Mouse (Mus musculus) embryonic facial prominence, embryonic 11.5 days (tissue): ENCODE measurements at regions not wholly inside any gene's neighbourhood (a gene's known extent, or its start where the extent isn't known, plus 50 kb on each side); places are given as distances from the start of the nearest gene placed in this dataset.

Experiments
- ATAC-seq: fragments of 200-750 bp; cut with Nextera tagmentation; replicated peaks from 2 replicates; pipeline ENCODE4 v1.8.0; 2017; ENCODE audit warnings: low read depth; ENCODE audit not compliant: insufficient number of reproducible peaks, low FRiP score, low TSS enrichment
- DNase-seq: peaks from one replicate; pipeline ENCODE4 v3.0.0-alpha.2; 2015; ENCODE audit warnings: low spot score
- H3K27ac ChIP-seq: fragments of 300-500 bp; sonication (generic); replicated peaks from 2 replicates; pipeline ENCODE4 v1.5.1; 2014; ENCODE audit warnings: mild to moderate bottlenecking, low read depth, low read length, control low read depth
- H3K27me3 ChIP-seq: fragments of 300-500 bp; sonication (generic); 2 replicates; pipeline ENCODE4 v1.6.1; 2014; ENCODE audit warnings: mild to moderate bottlenecking, low read length, moderate library complexity, mixed read lengths; ENCODE audit not compliant: control insufficient read depth, insufficient read depth
- H3K36me3 ChIP-seq: fragments of 300-500 bp; sonication (generic); replicated peaks from 2 replicates; pipeline ENCODE4 v1.6.1; 2014; ENCODE audit warnings: low read depth, mild to moderate bottlenecking, low read length, moderate library complexity, mixed read lengths; ENCODE audit not compliant: control insufficient read depth, insufficient read depth
- H3K4me1 ChIP-seq: fragments of 300-500 bp; sonication (generic); 2 replicates; pipeline ENCODE4 v1.6.1; 2014; ENCODE audit warnings: low read length, mixed read lengths; ENCODE audit not compliant: control insufficient read depth, insufficient read depth
- H3K4me2 ChIP-seq: fragments of 300-500 bp; sonication (generic); 2 replicates; pipeline ENCODE4 v1.6.1; 2014; ENCODE audit warnings: low read depth, mild to moderate bottlenecking, control low read depth, low read length, moderate library complexity
- H3K4me3 ChIP-seq: fragments of 300-500 bp; sonication (generic); 2 replicates; pipeline ENCODE4 v1.5.1; 2014; ENCODE audit warnings: low read depth, low read length, control low read depth
- H3K9ac ChIP-seq: fragments of 300-500 bp; sonication (generic); replicated peaks from 2 replicates; pipeline ENCODE4 v1.6.1; 2014; ENCODE audit warnings: mild to moderate bottlenecking, control low read depth, low read length
- H3K9me3 ChIP-seq: fragments of 300-500 bp; sonication (generic); replicated peaks from 2 replicates; pipeline ENCODE4 v1.6.1; 2016; ENCODE audit warnings: mild to moderate bottlenecking, low read length, inconsistent platforms, mixed read lengths; ENCODE audit not compliant: control insufficient read depth
- WGBS: fragments of 180-500 bp; shearing (Covaris S2); extraction: QIAGEN DNeasy Blood & Tissue Kit; methylation state at CpG from one replicate; pipeline ENCODE4 v1.1.7; 2014; 5-methylcytosine and 5-hydroxymethylcytosine counted together

DNA sequence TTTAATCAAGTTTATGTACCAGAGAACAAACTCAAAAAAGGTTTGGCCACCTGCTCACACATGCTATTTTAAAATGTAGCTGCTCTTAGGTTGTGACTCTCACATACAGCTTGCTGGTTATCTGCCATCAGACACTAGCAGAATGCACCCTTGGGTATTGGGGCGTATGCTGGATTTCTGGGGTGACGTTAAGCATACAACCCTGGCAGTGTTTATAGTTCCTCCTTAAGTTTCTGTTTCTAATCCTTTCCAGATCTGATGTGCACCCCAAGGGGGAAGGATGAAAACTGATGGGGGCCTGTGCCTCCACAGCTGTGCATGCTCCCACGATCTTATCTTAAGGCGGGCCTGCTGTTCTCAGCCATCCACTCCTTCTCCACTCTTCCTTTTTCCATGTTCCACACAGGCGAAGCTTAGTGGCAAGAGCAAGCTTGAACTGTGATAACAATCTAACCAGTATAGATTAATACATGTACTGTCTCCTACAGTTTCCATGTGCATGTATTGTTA is 164.8 kb upstream of the 4930583I09Rik start:
- Histone ChIP-seq H3K36me3 (no peaks in the 10 kb centered on the region), H3K9ac (no peak overlapping the region), H3K4me1 (no peaks in the 10 kb centered on the region), H3K9me3 (no peaks in the 10 kb centered on the region), H3K27me3 (no peaks in the 10 kb centered on the region), H3K27ac (no peak overlapping the region), H3K4me2 (no peak overlapping the region), H3K4me3 (no peak overlapping the region)
- WGBS: 65% methylated on average over 5 of the region's 5 CpGs
- no peak for ATAC-seq
- DNase-seq: no peak

DNA sequence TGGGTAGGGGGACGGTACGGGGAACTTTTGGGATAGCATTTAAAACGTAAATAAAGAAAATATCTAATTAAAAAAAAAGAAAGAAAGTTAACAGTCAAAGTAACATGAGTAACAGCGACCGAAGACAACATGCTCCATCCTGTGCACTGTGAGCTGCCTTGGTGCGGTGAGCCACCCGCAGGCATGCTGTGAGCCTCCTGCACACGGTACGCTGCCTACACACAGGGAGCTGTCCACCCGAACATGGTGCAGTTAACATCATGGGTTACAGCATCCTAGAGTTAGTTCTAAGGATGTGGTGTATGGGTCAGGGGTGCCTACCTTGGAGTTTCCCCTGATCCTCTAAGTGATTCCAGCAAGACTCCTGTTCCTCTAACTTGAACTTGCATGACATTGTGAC is 158.6 kb upstream of the 4930583I09Rik start:
- H3K27ac ChIP-seq: no peak overlapping the region
- WGBS: 90% methylated on average over 10 of the region's 10 CpGs
- no peaks in the 10 kb centered on the region for H3K27me3 ChIP-seq
- H3K4me3 ChIP-seq: no peak overlapping the region
- no peak for ATAC-seq
- no peaks in the 10 kb centered on the region for H3K36me3 ChIP-seq
- H3K4me1 ChIP-seq: no peaks in the 10 kb centered on the region
- no peak overlapping the region for H3K4me2 ChIP-seq
- H3K9ac ChIP-seq: no peak overlapping the region
- no peak for DNase-seq
- no peaks in the 10 kb centered on the region for H3K9me3 ChIP-seq

DNA sequence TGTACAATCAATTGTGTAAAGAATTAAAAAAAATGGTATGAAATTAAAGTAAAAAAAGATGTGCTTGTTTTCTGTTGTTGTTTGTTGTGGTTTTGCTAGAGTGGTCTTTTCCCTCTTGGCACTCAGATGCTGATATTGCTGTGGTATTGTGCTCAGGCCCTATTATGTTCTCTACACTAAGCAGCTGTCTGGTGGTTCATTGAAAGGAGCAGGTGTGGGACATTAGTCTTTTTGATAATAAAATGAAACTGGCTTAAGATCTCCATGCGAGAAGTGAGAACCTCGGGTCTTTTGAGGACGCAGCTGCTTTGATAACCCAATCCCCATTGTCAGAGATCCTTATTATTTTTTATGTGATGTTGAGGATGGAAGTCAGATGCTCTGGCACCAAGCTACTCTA is 155.4 kb upstream of the 4930583I09Rik start:
- Histone ChIP-seq H3K36me3 (no peaks in the 10 kb centered on the region), H3K4me2 (no peak overlapping the region), H3K9me3 (no peaks in the 10 kb centered on the region), H3K4me3 (no peak overlapping the region), H3K27ac (no peak overlapping the region), H3K27me3 (no peaks in the 10 kb centered on the region), H3K4me1 (no peaks in the 10 kb centered on the region), H3K9ac (no peak overlapping the region)
- ATAC-seq (no peak), DNase-seq (no peak)
- WGBS: 82% methylated on average over 3 of the region's 3 CpGs

DNA sequence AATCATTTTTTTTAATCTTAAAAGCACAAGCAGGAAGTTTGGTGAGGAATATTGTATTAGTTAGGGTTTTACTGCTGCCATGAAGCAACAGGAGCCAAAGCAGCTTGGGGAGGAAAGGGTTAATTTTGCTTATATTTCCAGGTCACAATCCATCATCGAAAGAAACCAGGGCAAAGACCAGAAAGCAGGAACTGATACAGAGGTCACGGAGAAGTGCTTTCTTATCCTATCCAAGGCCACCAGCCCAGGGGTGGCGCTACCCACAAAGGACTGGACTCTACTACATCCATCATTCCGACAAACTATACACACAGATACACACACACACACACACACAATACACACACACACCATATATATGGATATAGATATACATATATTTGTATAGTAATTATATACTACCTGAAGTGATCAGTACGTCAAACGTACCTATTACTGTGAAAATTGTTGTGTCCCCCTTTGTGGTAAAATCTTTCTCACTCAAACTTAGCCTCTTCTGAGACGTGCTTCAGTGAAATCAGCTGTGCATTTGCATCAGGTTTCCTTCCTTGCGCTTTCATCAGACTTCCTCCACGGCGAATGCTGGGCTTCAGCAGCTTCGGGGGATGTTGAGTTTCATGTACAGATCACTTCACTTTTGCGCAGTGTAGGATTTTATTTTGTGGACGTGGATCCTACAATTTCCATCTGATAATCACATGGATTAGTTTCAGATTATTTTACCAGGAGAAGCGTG is 148.6 kb upstream of the 4930583I09Rik start:
- WGBS: 72% methylated on average over 14 of the region's 14 CpGs
- Histone ChIP-seq H3K9ac (no peak overlapping the region), H3K4me2 (no peak overlapping the region), H3K36me3 (no peaks in the 10 kb centered on the region), H3K4me1 (no peaks in the 10 kb centered on the region), H3K4me3 (no peak overlapping the region), H3K27me3 (no peaks in the 10 kb centered on the region), H3K27ac (no peak overlapping the region), H3K9me3 (no peaks in the 10 kb centered on the region)
- ATAC-seq (no peak), DNase-seq (peak; percentile 26)

DNA sequence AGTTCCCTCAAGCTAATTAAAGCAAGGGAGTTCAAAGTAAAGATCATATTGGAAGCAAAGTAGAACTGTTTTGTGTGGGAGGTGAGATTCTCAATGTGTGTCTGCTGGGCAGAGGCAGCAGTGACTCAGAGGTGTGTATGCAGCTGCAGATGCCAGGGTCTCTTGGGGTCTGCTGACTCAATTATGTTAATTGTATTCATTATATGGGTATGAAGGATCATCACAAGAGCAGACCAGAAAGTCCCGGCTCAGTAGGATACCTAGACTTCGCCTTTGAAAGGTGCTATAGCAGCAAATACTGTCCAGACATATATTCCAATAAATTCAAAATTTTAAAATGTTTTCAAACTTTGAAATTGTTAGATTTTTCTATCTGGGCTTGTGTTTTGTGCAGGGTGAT is 147.6 kb upstream of the 4930583I09Rik start:
- Histone ChIP-seq H3K9ac (no peak overlapping the region), H3K4me1 (no peaks in the 10 kb centered on the region), H3K4me3 (no peak overlapping the region), H3K36me3 (no peaks in the 10 kb centered on the region), H3K27me3 (no peaks in the 10 kb centered on the region), H3K27ac (no peak overlapping the region), H3K9me3 (no peaks in the 10 kb centered on the region), H3K4me2 (no peak overlapping the region)
- 69% methylated on average over 2 of the region's 2 CpGs for WGBS
- ATAC-seq (no peak), DNase-seq (no peak)

DNA sequence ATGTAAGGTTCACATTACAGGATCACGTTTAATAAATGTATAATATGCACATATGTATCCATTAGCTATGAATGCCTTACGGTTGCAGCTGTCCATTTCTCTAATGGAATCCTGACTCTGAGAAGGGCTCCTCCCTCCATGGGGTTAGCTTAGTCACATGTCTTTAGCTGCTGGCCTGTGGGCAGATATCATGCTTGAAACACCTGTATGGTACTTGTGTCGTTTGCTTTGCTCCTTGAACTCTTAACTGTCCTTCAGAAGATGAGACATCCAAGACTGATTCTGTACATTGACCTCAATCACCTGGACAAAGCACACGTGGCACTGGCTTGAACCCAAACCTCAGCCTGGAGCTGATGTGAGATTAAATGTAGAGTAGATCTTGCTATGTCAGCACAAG is 128.3 kb upstream of the 4930583I09Rik start:
- Histone ChIP-seq H3K27ac (no peak overlapping the region), H3K36me3 (no peaks in the 10 kb centered on the region), H3K9me3 (no peaks in the 10 kb centered on the region), H3K4me2 (no peak overlapping the region), H3K9ac (no peak overlapping the region), H3K4me3 (no peak overlapping the region), H3K27me3 (no peaks in the 10 kb centered on the region), H3K4me1 (no peaks in the 10 kb centered on the region)
- 79% methylated on average over 4 of the region's 4 CpGs for WGBS
- DNase-seq (no peak), ATAC-seq (no peak)

DNA sequence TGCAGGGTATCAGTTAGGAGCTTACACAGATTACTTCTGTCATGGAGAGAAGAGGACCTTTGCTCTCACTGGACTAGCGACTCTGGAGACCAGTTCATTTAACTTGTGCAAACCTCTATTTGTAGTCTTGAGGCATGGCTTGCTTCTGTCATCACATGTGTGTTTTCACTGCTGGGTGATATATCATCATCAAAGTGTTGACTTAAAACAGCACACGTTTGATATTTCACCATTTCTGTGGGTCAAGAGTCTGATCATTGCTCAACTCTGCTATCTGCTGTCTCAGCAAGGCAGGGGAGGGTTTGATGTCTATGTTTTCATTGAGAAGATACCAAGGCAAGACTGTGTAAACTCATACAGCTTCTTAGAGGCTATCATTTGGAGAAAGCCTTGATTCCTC is 126.0 kb upstream of the 4930583I09Rik start:
- WGBS: 78% methylated on average over 2 of the region's 2 CpGs
- no peak for ATAC-seq

DNA sequence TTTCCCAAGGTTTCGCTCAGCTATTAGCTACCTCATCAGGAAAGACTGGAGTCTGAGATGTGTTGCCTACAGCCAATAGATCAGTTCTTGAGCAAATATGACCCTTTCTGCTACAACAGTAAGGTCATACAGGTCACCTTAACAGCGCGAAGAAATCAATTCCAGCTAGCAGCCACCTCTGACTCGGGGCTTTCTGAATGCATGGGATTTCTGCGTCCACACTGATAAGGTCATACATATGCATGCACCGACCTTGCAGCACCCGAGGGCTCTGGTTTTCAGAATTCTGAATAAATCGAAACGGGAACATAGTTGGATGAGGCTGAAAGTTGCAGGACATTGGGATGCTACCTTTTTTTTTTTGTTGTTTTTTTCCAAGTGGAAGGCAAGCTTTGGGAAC is 121.6 kb upstream of the 4930583I09Rik start:
- Histone ChIP-seq H3K9me3 (no peaks in the 10 kb centered on the region), H3K4me2 (no peak overlapping the region), H3K36me3 (no peaks in the 10 kb centered on the region), H3K27me3 (no peaks in the 10 kb centered on the region), H3K9ac (no peak overlapping the region), H3K4me3 (no peak overlapping the region), H3K27ac (no peak overlapping the region), H3K4me1 (no peaks in the 10 kb centered on the region)
- 60% methylated on average over 9 of the region's 9 CpGs for WGBS
- ATAC-seq (no peak), DNase-seq (no peak)

More for the DNA sequence above, 126.0 kb upstream of the 4930583I09Rik start:
- Histone ChIP-seq H3K9ac (no peak overlapping the region), H3K27me3 (no peaks in the 10 kb centered on the region), H3K27ac (no peak overlapping the region), H3K9me3 (no peaks in the 10 kb centered on the region), H3K4me1 (no peaks in the 10 kb centered on the region), H3K36me3 (no peaks in the 10 kb centered on the region), H3K4me3 (no peak overlapping the region), H3K4me2 (no peak overlapping the region)
- DNase-seq: no peak
